Mouse (Mus musculus) heart, adult 18-20 months (tissue): ENCODE results near the gene Pard3. TPM values are rescaled to one million over a fixed set of nuclear protein-coding genes. Genes with fewer than 3 reads are reported as not detected.

ENCODE experiments used
- DNase-seq, 2 experiments: peaks; one replicate each; pipeline ENCODE4 v3.0.0; 2021 to 2022; ENCODE audit warnings: mixed read lengths in 1 of 2
- long read RNA-seq, 2 experiments: library from polyadenylated mRNA; stranded (forward); transcript quantifications; one replicate each; pipeline ENCODE4 v2.0.0; 2021
- total RNA-seq, 2 experiments: library from RNA; stranded (reverse); gene quantifications; 2 replicates each; pipeline ENCODE4 v1.2.3; 2021

Pard3 gene
- total RNA-seq: 10 to 100 TPM; 29.3 to 31.8 TPM
- long read RNA-seq, experiment 1, partial matches to known transcripts: 2 of 13 reads
- long read RNA-seq, experiment 1, other reads (novel, unspliced or antisense): 11 of 13 reads
- long read RNA-seq, experiment 2, partial matches to known transcripts: 1 of 6 reads
- long read RNA-seq, experiment 2, other reads (novel, unspliced or antisense): 5 of 6 reads

GRCm38 (mm10) chr8:127063551-127064360 is at the start of gene Pard3:
Gene Pard3, plus strand, starts transcription at chr8:127063893.
- peak; percentile 83 for DNase-seq

- no peak for DNase-seq
Observed at GRCm38 (mm10) chr8:127021830-127022229, 41.9 kb upstream of the Pard3 start.

- DNase-seq: no peak
Observed at GRCm38 (mm10) chr8:127025256-127025717, 38.4 kb upstream of the Pard3 start.

- DNase-seq: no peak
Observed at GRCm38 (mm10) chr8:127025775-127026174, 37.9 kb upstream of the Pard3 start.

- DNase-seq: no peak
Observed at GRCm38 (mm10) chr8:127031476-127031875, 32.2 kb upstream of the Pard3 start.

GRCm38 (mm10) chr8:127038928-127039327 is 24.8 kb upstream of the Pard3 start:
- peak in 1 of 2 experiments; percentile 12 for DNase-seq

GRCm38 (mm10) chr8:127049996-127050395 is 13.7 kb upstream of the Pard3 start:
- DNase-seq: no peak

GRCm38 (mm10) chr8:127052132-127052531 is 11.6 kb upstream of the Pard3 start:
- no peak for DNase-seq

- no peak for DNase-seq
Observed at GRCm38 (mm10) chr8:127055081-127055480, 8.6 kb upstream of the Pard3 start.

GRCm38 (mm10) chr8:127058759-127059158 is 4.9 kb upstream of the Pard3 start:
- DNase-seq: no peak

- DNase-seq: no peak
Observed at GRCm38 (mm10) chr8:127059826-127060225, 3.9 kb upstream of the Pard3 start.

GRCm38 (mm10) chr8:127064361-127065112 is 844 bp downstream of the Pard3 start:
- peak; percentile 58 to 78 for DNase-seq

- DNase-seq: no peak
Observed at GRCm38 (mm10) chr8:127065113-127065473, 1.4 kb downstream of the Pard3 start.

- no peak for DNase-seq
Observed at GRCm38 (mm10) chr8:127065791-127066190, 2.1 kb downstream of the Pard3 start.

- no peak for DNase-seq
Observed at GRCm38 (mm10) chr8:127066501-127066900, 2.8 kb downstream of the Pard3 start.

GRCm38 (mm10) chr8:127068719-127069118 is 5.0 kb downstream of the Pard3 start:
- DNase-seq: no peak

GRCm38 (mm10) chr8:127070225-127070624 is 6.5 kb downstream of the Pard3 start:
- peak; percentile 74 to 77 for DNase-seq

GRCm38 (mm10) chr8:127073052-127073618 is 9.4 kb downstream of the Pard3 start:
- DNase-seq: no peak

GRCm38 (mm10) chr8:127076511-127076910 is 12.8 kb downstream of the Pard3 start:
- DNase-seq: no peak

- no peak for DNase-seq
Observed at GRCm38 (mm10) chr8:127079244-127079805, 15.6 kb downstream of the Pard3 start.

- DNase-seq: no peak
Observed at GRCm38 (mm10) chr8:127081297-127081696, 17.6 kb downstream of the Pard3 start.

- DNase-seq: no peak
Observed at GRCm38 (mm10) chr8:127082486-127082885, 18.8 kb downstream of the Pard3 start.
